Mouse (Mus musculus) thymus, postnatal 14 days (tissue): ENCODE results near the gene Clcc1.
"Not testable (repeated sequence)": the region's sequence is repeated elsewhere in the genome, so short reads cannot be mapped to it uniquely, and the experiment has no call there.

Source experiments
- DNase-seq: peaks from one replicate; pipeline ENCODE4 v3.0.0; 2021

Clcc1 gene

GRCm38 (mm10) chr3:108653710-108654379 lies at the start of gene Clcc1:
Clcc1 (plus strand) TSS chr3:108653913.
- DNase-seq = peak; percentile 97

GRCm38 (mm10) chr3:108608906-108609305 lies 44.8 kb upstream of the Clcc1 start:
- no peak for DNase-seq

- no peak for DNase-seq
Observed at GRCm38 (mm10) chr3:108634761-108635160, 19.0 kb upstream of the Clcc1 start.

DNA sequence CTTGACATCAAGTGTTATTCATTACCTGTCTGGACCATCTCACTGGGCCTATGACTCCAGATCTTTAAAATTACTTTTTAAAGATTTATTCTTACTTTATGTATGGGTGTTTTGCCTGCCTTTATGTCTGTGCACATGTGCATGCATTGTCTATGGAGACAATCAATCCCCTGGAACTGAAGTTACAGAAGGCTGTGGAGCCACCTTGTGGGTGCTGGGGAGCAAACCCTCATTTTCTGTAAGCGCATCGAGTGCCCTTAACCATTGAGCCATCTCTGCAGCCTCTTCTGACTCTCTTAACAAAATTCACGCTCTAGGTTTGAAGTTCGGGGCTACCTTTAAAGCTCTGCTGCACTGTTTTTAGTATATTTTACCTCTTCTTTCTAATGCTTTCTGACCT lies 14.3 kb upstream of the Clcc1 start:
- no peak for DNase-seq

GRCm38 (mm10) chr3:108640998-108641397 lies 12.7 kb upstream of the Clcc1 start:
- no peak for DNase-seq

DNA sequence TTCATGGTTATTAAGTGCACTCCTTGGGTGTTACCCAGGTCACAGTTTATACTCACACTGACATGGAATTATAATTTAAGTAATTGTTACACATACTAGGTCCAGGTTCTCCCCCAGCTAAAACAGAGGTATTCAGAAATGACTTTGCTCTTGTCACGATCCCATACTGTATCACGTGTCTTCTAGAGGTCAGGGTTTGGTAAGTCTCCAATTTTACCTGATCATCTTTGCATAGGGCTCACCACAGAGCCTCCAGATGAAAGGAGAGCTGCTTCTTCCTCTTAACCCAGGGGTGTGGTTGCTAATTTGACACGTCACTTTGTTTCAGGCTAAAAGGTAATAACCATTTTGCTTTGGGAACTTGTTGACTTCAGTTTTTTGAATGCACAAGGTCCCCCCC lies 8.9 kb upstream of the Clcc1 start:
- DNase-seq = no peak

DNA sequence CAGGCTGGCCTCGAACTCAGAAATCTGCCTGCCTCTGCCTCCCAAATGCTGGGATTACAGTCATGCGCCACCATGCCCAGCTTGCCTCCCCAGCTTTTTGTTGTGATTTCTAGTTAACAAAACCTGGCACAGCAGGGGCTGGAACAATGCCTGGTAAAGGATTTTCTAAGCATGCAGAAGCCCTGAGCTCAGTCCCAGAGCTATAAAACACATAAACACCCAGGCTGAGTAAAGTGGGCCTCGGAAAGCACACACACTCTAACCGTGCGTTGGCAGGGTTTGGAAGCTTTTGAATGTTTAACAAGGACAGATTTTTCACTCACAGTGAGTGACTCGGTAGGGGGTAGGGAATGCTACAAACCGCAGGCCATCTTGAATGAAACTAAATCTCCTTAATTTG lies 7.7 kb upstream of the Clcc1 start:
- no peak for DNase-seq

- not testable (repeated sequence) for DNase-seq
Observed at GRCm38 (mm10) chr3:108647681-108648080, 6.0 kb upstream of the Clcc1 start.

DNA sequence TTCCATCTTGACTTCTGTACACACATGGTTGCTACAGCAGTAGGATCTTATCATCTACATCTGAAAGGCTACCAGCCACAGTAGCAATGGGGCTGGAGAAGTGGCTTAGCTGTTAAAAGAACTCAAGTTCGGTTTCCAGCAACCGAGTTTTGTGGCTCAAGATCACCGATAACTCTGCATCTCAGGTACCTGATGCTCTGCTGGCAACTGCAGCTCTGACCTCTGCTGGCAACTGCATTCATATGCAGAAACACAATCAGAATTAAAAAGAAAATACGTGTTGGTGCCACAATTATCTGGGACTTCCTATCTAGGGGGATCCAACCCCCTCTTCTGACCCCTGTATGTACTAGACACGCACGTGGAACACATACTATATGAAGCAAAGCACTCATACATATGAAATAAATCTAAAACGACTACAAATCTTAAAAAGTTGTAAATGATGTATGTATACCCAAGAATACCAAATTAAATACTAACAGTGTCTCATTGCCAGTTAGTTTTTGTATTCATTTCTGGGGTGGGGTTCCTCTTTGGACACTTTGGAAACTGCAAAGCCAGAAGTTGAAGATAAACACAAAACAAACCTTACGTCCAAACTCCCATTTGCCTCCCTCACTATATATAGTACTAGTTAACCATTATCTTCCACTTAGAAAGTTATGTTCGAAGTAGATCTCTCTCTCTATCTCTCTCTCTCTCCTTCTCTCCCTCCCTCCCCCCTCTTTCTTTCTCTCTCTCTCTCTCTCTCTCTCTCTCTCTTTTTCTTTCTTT lies 659 bp upstream of the Clcc1 start:
- DNase-seq = no peak

DNA sequence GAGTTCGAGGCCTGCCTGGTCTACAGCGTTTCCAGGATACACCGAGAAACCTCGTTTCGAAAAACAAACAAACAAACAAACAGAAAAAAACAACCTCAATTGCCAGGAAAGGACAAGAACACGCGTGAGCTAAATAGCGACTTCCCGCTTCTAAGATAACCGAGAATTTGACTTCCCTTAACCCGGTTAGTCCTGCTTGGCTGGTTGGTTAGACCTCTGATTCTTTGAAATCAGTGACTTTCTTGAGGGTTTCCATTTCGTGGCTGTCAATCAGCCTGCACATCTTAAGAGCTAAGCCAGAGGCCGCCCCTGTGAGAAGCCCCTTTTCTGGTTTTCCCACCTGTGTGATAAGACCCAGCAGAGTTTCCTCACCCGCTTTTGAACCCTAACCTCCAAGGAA lies 853 bp downstream of the Clcc1 start:
- peak; percentile 8 for DNase-seq

DNA sequence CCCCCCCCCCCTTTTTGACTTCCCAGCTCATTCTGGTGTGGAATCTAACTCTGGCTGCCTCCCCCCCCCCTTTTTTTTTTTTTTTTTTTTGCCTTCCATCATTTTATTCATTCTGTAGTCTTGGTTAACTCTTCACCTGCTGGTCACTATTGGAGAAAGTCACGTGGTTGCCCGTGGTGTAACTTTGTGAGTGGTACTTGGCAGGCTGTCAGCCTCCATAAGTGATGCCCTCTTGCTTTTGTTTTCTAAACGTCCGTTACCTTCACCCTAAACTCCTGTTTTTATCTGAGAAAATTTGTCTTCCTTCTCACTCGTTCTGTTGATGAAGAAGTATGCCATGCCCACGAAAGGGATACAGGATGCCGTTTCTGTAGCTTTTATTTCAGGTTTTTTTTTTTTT lies 1.8 kb downstream of the Clcc1 start:
- DNase-seq = no peak

DNA sequence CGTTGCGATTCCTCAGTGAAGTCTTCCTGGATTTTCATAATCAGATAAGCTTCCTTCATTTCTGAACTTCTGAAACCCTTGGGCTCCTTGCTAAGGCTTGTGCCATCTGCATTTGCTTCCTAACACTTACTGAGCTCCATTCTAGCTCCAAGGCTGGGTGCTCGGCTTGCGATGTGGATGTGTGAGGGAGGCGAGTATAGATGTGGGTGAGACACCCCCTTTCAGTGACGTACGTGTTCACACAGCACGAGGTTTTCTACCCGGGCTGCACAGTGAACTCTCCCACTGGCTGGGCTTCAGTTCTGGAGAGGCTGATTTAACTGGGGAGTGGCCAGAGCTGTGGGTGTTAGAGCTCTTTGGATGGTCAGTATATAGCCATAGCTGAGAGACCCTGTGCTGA lies 4.9 kb downstream of the Clcc1 start:
- DNase-seq = no peak

DNA sequence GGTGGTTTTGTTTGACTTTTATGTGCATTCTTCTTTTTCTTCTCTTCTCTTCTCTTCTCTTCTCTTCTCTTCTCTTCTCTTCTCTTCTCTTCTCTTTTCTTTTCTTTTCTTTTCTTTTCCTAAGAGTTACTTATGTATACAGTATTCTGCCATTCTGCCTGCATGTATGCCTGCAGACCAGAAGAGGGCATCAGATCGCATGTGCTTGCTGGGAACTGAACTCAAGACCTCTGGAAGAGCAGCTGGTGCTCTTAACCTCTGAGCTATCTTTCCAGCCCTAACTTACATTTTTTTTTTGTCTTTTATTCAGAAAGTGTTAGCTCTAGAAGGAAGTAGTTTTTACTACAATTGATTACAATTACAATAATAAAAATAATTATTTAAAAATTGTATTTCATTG lies 7.2 kb downstream of the Clcc1 start:
- DNase-seq = peak; percentile 11

- DNase-seq = no peak
Observed at GRCm38 (mm10) chr3:108676616-108677015, 22.9 kb downstream of the Clcc1 start.

- DNase-seq = no peak
Observed at GRCm38 (mm10) chr3:108681004-108681403, 27.3 kb downstream of the Clcc1 start.

GRCm38 (mm10) chr3:108683597-108683996 lies 29.9 kb downstream of the Clcc1 start:
- DNase-seq = not testable (repeated sequence)

DNA sequence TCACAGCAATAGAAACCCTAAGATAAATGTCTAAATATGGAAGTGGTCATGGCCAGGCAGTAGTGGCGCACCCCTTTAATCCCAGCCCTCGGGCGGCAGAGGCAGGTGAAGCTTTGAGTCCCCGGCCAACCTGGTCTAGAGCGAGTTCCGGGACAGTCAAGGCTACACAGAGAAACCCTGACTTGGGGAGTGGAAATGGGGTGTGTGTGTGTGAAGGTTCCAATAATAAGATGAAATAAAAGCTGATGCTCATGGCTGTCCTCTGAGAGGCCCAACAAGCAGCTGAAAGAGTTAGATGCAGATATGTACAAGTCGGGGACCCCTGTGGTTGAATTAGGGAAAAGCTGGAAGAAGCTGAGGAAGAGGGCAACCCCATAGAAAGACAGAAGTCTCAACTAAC lies 32.0 kb downstream of the Clcc1 start:
- no peak for DNase-seq

DNA sequence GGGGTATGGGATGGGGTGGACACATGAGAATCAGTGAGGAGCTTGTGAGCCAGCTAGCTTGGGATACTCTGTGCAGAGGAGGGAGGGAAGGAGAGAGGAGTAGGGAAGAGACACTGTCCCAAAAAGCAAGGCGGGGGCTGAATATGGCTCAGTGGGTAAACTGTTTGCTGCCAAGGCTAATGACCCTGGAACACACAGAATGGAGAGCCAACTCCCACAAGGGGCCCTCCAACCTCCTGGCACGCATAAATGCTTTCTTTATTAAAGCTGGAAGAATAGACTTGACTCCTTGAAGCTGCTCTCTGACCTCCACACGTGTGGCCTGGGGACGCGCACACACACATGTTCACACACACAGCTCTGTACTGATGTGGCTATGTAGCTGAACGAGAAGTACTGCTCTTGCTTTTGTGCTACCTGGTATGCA lies 35.3 kb downstream of the Clcc1 start:
- DNase-seq = no peak

DNA sequence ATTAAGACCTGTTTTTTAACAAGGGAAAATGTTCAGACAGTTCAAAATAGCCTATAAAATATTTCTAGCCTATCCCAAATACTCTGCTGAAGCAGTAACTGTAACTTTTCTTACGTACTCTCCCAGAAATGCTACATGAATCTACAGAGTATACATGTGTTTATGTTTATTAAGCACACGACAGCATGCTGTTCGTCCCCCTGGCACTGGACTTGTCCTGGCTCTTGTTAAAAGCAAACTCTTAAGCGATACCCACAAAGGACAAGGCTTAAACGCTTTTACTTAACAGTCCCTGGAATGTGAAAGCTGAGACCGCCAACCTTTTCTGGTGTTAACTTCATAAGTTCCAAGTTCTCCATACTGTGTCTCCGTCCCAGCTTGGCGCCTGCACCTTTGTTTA lies 35.7 kb downstream of the Clcc1 start:
- DNase-seq = no peak

DNA sequence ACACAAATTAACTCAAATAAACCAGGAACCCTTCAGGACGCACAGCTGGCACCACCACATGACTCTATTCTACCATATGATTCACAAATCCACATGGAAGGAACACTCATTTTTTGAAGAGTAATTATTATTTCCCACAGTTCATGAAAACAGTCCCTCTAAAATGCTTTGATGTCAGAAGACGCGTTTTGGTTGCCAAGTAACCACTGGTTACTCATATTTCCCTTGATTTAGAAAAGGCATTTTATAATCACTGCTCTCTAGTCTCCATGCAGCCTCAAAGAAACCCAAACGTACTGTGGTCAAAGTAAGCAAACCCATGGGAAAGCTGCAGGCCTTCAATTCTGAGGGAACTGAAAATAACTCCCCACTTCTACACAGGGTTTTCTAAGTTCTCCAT lies 36.3 kb downstream of the Clcc1 start:
- no peak for DNase-seq

DNA sequence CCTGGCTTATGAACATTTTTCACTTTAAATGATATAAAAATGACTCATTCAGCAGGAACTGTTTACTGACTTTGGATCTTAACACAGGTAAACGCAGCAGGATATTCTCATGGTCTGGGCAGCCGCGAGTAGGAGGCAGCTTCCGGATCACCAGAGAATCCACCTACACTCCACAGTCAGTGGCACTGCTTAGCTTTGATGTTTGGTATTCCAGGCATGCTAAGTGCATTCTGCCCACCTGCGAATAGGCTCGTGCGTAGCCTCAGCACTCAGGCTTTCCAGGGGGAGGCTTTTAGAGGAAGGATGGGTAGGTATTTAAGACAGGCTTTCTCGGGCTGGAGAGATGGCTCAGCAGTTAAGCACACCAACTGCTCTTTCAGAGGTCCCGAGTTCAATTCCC lies 40.6 kb downstream of the Clcc1 start:
- no peak for DNase-seq

DNA sequence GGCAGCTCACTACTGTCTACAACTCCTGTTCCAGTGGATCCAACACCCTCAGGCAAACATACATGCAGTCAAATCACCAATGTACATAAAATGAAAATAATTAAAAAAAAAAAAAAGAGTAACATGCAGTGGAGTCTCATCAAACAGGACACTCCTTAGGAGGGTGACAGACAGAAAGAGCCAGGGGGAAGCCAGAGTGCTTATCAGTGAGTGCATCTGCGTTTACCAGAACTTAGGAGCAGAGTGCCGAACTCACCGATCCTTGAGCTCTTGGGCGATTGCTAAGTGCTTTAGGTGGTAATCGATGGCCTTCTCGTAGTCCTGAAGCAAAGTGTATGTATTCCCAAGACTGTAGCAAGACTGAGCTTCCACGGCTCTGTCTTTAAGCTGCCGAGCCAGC lies 44.9 kb downstream of the Clcc1 start:
- no peak for DNase-seq

DNA sequence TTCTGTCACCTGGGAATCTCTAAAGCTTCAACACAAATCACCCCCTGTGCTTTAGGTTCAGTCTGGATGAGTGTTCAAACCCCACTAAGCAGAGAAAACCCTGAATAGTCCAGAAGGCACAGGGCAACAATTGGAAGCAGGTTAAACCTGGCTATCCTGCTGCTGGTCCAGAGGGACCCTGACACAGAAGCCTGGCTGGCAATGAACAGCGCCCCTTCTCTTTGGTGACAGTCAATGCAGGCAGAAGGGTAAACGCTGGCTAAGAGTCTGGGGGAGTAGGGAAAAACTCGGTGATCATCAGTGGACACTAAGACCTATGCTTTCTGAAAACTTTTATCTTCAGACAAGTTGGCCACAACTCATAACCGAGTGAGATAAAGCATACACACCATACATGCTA lies 46.1 kb downstream of the Clcc1 start:
- no peak for DNase-seq

- DNase-seq = no peak
Observed at GRCm38 (mm10) chr3:108701256-108701655, 47.5 kb downstream of the Clcc1 start.

- DNase-seq = no peak
Observed at GRCm38 (mm10) chr3:108702789-108703188, 49.1 kb downstream of the Clcc1 start.
